Mouse (Mus musculus) gastrocnemius, postnatal 25 days (tissue): Measurements from ENCODE around the gene Gpsm1. TPM values are rescaled to one million over a fixed set of nuclear protein-coding genes. Genes with fewer than 3 reads are reported as not detected.

Experiments used
- DNase-seq: peaks from one replicate; pipeline ENCODE4 v3.0.0; 2022
- total RNA-seq, 2 experiments: library from RNA; stranded (reverse); gene quantifications; 1 replicate in 1 of 2; 2 replicates in 1 of 2; pipeline ENCODE4 v1.2.3; 2021

The Gpsm1 gene
- total RNA-seq, 2 experiments from 2014 or later, result 3.1 TPM

DNA sequence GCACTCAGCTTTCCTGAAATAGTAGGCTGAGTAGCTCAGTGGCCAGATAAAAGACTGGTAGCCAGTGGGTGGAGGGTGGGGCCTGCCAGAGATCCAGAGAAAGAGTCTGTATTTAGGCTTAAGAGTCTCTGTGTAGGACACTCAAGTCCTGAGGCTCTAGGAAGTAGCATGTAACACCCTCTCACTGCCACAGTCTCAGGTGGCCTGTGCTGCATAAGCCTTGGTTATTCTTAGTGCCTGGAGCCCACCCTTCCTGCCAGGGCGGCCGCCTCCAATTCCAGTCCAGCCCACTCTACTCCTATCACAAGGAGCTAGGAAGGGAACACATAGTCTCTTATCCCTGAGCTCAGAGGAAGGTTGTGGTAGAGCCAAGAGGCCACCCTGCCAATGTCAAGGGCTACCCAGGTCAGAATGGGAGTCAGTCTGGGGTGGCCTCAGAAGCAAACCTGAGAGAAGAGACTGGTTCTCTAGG is 26.2 kb downstream of the Gpsm1 start:
- no peak for DNase-seq

DNA sequence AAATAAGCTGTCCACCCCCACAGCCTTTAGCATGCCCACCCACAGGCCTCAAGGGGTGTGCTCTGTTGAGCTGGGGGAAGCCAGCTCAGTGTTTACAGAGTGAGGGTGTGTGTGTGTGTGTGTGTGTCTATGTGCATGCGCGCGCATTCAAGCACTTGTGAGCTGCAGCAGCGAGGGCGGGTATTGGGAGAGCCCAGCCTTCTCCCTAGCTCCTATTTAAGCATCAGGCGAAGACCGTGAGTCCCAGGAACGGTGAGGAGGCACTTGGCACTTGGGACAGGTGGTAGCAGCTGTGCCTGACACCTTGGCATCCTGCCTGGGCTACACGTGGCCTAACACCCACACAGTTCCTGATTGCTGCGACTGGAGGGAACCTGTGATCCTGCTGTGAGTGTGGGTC is 26.7 kb downstream of the Gpsm1 start:
- no peak for DNase-seq

DNA sequence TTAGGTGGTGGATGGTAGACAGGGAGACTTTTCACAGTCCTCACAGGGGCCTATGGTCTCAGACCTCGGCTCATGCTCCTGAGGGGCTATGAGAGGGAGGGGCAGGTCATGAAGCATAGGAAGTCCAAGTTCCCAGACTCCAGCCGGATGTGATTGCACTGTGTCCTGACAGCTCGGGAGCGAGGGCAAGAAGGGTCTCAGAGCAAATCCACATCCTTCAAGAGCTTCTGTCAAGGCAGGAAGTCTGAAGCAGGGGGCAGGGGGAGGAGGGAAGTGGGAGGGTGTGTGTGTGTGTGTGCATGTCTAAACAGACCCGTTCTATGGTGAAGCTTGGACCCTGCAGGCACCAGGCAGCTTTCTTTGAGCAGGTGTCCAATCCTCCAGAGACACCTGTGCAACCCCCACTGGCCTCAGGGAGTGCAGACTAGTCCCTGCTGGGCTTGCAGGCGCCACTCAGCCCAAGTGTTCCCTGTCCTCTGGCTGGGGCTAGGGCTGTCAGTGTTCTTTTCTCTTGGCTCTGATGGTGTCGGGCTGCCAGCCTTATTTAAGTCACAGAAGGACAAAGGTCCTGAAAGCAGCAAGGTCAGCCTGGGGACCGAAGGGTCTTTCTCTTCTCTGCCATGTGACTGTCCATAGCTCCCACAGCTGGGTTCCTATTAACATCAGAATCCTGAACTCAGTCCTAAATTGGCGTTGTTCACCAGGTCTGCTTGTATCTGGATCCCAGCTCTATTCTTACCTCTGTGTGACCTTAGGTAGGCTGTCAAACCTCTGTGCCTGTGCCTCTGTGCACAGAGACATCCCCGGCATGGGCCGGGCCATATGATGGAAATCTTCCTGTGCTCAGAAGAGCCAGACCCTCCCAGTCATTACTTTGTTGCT is 27.5 kb downstream of the Gpsm1 start:
- DNase-seq, result no peak

DNA sequence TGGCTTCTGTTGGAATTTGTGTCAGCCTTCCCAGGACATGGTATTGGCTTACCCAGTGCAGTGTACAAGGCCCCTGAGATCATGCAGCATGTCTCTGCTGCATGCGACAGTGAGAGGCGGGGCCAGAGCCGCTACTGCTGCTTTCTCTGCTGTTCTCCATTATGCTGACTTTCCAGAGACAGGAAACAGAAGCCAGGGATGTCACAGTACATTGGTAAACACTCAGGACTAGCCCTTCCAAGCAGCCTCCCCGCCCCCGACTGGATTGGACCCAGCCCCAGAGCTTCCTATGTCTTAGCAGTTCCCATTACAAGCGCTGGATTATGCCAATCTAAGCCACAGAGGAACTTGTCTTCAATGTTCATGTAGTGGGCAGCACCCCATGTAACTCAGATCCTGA is 32.9 kb downstream of the Gpsm1 start:
- DNase-seq, result no peak

DNA sequence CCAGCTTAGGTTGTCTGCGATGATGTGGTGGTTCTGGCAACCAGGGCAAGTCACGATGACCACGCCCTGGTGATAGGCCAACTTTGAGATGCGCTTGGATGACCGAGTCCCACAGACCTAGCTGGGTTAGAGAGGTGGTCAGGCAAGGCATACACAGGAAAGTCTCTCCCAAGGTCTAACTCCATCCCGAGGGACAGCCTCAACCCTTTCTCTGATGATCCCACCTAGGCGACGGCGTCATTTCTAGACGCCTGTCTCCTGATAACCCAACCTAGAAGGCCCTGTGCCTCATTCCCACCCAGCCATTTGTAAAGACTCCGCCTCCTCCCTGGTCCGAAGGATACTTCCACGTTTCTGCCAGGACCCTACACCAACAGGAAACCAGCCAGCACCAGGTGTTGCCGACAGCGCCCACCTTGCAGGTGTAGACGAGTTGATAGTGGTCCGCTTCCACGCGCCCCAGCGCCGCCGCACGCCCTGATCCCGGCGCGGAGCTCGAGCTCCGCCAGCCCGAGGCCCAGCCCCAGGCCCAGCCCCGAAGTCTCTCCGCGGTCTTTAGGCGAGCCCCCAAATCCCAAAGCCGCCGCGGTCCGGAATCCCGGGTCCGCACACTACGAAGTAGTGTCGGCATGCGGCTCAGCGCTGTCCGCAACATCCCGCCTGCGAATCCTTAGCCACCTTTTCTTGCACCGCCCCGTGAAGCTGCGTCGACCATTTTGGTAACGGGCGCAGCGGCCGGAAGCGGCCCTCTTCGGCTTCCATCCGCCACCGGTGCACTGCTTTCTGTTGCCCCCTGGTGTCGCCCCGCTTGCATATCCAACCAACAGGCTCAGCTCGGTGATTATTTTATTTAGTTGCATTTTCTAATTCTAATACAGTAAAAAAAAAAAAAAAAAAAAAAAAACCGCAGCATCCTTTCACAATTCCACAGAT is 36.3 kb downstream of the Gpsm1 start, which contains the start of gene Dnlz:
Gene Dnlz, minus strand, starts transcription at position 753 of the 933 bp plus-strand sequence.
- DNase-seq, result peak; percentile 91

DNA sequence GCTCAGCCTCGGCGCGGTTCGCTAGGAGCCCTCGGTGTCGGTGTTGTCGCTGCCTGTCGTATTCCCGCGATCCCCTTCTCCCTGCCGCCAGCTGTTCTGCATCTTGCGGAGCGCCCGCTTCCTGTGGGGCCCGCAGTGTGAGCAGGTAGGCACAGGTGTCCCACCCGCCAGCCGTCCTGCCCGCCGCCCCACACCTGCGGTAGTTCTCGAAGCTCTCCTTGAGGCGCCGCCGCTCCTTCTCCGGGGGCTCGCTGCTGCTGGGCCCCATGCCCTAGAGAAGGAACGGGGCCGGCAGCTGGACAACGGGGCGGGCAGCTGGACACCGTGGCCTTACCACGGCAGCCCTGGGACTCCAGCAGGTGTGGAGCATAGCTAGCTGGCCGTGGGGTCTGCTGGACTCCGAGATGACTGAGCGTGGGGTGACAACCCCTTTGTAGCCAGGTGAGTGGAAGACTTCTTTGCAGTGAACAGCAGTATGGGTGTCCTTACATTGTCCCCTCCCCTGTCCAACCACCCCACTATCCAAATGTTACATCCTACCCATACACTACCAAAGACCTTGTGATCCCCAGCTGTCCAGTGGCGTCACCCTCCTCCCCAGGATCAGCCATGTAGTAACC is 37.1 kb downstream of the Gpsm1 start:
- DNase-seq, result peak; percentile 45

DNA sequence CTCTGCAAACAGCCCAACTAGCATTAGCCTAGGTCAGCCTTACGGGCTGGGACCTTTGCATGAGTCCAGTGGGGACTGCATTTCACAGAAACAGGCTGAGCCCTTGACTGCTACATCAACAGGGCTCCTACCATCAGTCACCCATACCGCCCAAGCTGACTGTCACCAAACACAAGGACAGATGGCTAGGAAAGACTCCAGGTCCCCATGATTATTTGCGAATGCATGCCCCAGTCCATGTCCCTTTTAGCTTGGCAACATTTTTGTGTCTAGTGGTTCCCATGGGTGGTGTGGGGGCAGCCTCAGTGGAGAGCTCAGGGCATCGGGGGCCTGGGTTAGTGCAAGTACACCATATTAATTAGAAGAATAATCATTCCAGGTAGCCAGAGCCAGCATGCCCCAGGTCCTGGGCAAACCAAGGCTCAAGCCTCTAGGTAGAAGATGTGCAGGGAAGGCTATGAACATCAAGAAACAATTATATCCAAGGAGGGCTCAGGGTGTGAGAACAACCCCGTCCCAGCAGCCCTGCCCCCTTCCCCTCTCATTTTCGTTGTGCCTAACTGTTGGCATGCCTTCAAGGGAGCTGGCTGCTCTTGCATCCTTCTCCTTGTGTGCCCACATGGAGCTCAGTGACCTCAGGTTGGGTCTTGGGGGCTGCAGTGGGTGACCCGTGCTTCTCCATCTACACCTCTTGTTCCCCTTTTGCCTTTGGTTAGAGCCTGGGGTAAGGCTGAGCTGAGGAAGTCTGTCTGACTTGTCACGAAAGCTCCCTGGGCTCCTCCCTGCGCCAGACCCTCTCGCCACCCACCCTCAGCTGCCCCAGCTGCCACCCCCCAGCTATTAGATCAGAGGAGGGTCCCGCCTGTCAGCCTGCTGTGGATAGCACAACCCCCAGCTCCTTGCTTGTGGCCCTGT is 38.0 kb downstream of the Gpsm1 start:
- DNase-seq, result no peak

DNA sequence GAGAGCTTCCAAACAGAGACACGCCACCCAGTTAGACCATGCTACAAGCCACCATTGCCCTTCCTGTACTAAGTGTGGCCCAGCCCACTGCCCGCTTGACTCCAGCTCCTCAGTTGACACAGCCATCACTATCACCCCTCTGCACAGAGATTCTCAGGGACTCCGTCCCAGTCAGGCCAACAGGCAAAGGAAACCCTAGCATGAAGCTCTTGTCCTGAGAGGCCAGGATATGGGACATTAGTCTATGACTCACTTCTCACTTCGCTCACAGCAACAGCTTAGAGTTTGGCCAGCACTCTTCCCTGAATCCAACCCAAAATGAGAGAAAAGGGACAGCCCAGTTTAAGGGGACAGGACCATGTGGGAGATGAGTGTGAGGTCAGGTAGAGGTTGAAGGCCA is 39.1 kb downstream of the Gpsm1 start:
- no peak for DNase-seq

DNA sequence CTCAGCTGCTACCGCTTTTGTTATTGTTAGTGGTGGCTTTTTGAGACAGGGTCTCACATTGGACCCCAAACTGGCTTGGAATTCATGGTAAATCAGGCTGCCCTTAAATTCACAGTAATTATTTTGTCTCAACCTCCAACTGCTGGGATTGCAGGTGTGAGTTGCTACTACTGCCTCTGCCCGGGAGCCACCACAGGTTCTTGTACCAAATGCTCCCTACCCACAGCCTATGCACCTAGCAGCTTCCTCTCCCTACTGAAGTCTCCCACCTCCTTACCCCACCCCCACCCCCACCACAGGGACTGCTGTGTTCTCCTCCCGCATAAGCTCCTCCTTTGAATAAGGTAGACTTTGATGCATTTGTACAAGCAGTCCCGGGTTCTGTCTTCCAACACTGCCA is 40.9 kb downstream of the Gpsm1 start:
- no peak for DNase-seq

DNA sequence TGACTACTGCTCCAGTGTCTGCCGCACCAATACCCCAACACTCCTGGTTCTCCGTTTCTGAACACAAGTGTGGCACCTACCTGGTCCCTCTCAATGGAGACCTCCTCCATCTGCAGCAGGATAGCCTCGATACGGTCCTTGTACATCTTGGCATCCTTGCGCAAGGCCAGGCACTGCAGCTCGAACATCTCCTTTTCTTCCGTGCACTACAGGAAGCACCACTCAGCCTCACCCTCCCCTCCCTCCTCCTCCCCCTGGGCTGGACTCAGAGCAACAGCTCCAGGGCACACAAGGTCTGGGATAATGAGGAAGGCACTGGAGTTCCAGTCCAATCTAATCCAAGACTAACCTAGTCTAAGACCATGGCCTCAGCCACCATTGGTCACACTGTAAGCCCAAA is 41.4 kb downstream of the Gpsm1 start:
- DNase-seq, result no peak

DNA sequence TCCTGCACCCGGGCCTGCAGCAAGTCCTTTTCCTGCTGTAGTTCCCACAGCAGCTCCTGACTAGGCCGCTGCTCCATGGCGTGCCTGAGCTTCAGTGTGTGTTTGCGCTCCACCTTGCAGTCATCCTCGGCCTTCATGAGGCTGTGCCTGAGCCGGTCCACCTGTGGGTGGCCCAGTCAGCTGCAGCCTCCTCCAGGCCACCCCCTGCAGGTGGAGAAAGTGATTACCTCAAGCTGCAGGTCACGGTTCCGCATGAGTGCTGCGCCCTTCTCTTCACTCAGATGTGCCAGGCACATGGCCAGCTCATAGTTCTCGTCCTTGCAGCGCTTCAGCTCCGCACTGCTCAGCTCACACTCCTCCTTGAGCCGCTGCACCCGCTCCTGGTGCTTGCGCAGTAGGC is 42.2 kb downstream of the Gpsm1 start:
- no peak for DNase-seq

DNA sequence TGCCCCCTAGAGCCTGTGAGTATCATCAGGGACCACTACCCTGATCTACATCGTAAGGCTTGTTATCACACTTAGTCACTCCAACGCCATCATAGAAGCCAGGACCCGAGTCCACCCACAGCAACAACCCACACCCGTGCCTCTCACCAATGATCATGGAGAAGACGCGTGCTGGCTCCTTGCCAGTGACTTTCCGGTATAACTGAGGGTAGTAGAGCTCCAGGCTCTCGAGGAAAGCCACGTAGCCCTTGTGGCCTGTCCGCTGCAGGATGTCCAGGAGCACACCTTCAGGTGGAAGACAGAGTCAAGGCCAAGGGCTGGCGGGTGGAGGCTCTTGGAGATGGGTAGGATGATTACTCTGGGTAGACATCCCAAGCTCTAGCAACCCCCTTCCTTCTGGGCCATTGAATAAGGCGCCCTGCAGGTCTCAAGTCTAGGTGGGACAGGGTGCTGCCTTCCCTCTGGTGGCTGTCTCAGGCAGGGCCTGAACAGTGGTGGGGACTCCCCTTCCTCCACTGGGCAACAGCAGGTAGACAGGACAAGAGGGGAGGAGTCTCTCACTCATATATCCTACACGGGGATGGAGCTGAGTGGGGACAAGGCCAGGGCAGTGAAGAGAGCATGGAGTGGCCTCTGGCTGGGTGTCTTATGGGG is 43.5 kb downstream of the Gpsm1 start:
- DNase-seq, result no peak

DNA sequence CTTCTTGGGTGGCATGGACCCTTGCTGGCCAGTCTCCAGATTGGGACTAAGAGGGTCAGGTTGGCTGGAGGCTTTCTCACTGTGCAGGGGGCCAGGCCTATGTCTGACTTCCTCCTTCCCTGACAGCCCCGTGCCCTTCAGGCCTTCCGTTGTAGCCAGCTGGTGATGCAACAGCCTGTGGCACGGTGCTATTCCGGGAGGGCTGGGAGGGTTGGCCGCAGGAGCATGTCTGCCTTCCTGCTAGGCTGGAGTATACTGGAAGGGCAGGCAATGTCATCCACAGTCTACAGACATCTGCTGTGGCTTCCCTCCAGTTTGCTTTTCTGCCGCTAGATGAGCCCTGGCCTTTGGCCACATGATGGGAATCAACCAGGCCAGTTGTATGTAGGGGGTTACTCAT is 44.7 kb downstream of the Gpsm1 start:
- DNase-seq, result peak; percentile 57

DNA sequence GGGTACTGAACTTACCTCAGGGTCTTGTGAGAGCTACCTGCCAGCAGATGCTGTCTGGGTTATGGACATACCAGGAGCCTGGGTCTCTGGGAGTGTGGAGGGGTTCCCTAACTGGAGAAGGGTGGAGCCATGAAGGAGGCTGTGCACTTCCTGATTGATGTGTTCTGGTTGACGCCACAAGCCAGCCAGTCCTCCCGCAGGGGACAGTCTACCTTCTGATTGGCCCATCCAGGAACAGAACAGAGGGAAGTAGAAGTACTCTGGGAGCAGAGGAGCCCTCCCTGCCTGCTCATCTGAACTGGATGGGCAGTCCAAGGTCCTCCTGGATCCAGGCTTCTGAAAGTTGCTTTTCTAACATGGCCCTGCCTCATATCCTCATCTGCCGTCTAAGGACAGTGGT is 45.5 kb downstream of the Gpsm1 start, which contains the start of gene Card9:
Gene Card9, minus strand, starts transcription at position 147 of the 400 bp plus-strand sequence.
- DNase-seq, result no peak

DNA sequence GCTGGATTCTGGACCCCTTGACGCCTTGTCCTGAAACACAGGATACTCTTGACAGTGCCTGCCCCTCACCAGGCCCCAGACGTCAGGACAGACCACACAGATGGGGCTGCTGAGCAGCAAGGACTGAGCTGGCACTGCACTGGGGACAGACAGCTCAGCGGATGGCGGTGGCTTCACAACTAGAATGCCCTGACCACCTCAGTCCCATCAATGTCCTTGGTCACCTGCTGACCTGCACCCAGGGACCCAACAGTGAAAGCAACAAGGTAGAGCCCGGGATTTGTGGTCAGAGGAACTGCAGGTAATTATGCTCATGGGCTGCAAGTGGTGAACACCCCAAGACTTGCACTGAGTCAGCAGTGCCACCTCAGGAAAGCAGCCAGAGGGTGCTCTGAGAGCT is 47.7 kb downstream of the Gpsm1 start:
- no peak for DNase-seq

DNA sequence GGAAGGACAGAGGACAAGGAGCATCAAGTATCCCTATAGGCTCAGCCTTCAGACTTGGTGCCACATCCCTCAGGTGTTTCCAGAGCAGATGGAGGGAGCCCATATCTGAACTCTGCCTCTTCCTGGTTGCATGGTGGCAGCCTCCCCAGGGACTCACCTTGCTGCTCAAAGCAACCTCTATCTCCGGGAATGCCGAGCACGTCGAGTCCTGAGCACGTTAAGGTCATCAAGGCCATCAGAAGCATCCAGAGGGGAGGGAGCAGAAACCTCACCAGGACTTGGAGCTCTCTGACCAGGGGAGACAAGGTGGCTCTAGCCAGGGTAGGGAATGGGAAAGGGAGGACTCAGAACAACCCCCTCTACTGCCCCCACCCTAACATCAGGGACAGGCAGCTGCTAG is 48.2 kb downstream of the Gpsm1 start:
- no peak for DNase-seq

DNA sequence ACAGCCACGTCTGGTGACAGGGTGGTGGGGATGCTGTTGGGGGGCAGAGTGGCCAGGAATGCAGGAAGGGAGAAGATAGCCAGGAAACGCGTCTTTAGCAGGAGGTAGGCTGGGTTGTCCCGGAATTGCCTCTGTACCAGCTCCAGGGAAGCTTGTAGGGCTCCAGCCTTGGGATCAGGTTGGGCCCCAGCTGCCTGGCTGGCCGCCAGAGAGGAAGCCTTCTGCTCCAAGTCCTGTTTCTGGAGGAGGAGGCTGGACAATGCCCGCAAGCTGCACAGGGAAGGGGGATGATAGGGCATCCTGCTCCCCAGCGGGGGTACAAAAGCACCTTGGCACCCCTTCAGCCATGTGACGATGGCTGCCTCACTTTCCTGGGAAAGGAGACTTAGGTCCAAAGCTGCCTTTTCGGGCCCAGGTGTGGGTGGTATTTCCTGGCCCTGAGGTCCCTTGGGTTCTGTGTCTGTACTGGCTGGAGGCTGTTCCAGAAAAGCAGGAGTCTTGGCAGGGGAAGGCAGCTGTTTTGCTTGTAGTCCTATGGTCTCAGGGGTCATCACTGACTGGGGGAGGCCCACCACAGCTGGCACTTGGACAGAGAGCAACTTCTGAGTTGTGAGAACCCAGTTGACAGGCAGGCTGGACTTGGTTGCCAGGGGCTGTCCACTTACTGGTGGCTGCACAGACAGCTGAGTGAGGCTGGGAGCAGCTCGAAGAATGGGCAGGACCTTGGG is 49.6 kb downstream of the Gpsm1 start:
- DNase-seq, result peak; percentile 81

DNA sequence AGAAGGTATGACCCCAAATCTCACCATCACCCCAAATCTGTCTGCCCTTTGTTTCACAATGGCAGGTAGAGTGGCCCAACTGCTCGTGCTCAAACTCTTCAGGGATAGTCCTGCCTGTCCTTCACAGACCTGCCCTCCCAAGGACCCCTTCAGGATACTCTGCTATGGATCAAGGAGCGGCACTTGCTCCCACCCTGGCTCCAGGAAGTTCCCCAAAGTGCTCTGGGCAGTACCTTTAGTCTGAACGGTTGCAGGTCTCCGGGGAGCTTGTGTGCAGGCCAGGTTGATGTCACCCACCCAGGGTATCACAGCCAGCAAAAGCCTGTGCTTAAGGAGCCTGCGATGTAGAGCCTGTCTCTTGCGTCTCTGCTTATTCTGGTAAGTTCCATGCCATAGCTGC is 52.6 kb downstream of the Gpsm1 start:
- no peak for DNase-seq

DNA sequence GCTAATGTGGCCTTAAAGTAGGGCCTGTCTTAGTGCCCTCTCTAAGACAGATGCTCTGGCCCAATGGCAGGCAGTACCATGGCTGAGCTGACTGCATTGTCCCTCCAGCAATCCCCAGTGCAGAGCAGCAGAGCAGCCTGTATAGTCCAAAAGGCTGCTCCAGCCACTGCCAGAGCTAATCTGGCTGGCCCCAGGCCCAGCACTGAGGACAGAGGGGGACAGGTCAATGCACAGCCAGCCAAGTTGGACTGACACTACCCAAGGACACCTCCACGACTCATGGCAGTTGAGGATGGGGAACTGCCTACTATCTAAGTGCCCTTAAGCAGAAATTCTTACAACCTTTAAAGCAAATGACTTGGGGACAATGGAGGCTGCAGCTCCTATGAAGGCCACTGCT is 53.3 kb downstream of the Gpsm1 start:
- no peak for DNase-seq

DNA sequence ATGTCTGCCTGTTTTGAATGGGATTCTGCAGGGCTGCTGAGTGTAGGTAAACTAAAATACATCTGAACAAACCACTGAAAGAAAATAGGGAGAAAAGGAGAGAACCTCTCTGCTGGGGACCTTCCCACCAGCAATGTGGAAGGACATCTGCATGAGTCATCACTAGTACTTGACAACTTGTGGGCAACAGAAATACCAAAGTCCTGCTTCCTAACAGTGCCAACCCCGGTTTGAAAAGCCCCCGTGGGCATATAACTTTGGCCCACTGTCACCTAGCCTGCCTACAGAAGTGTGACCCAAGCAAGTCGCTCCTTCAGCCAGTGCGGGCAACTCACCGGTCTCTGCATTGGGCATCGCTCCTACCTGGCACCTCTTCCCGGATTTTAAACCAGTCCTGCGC is 57.1 kb downstream of the Gpsm1 start:
- no peak for DNase-seq
